Mouse (Mus musculus): Measurements from ENCODE around the gene Ube2s.

DNA sequence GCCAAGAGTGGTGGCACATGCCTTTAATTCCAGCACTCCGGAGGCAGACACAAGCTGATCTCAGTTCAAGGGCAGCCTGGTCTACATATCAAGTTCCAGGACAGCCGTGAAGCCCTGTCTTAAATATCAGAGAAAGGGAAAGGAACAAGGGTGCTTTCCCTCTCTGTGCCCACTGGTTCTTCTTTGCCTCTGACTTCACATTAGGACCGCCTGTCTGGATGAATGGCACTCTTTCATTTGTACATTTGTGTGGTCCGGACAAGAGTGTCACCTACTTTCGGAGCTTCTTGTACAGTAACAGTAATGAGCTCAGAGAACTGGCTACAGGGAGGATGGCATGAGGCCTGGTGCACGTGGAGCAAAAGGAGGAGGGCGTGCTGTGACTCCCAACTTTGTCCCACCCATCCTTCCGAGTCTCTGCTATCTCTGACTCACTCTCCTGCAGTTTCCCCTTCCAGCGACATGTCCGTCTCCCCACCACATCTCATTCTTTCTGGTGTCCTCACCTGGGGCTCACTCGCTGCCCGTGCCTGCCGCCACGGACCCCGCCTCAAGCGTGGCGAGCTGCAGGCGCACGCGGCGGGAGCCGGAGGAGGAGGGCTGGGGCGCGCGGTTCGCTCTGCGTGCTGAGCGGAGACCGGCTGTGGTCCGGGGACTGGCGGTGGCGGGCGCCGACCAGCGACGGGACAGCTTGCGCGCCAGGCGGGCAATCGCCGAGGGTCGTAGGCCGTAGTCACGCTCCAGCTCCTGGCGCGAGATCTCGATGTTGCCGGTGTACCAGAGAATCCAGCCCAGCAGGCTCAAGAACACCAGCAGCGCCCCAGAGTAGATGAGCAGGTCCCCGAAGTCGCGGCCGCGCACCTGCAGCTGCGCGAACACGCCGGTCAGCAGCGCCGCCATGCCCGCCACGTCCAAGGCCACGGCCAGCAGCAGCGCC is 23.6 kb downstream of the Ube2s start:
- TF ChIP-seq CTCF (IDR thresholded peaks at IDR 0.05; ENCODE audit: borderline replicate concordance, extremely low read depth, insufficient read depth, insufficient read length) (peak; percentile 11; the same call in 1 of the 2 replicates), POLR2A (IDR thresholded peaks at IDR 0.05; ENCODE audit: borderline replicate concordance, extremely low read depth, insufficient read depth, insufficient read length, poor library complexity, severe bottlenecking) (0 out of 2 replicates have a peak, but pooled peaks have one; percentile 25)

Measured in brain, embryonic 14.5 days (tissue).